Mouse (Mus musculus): ENCODE results near the gene Lmo7. TPM values are rescaled to one million over a fixed set of nuclear protein-coding genes. Genes with fewer than 3 reads are reported as not detected.

Gene Lmo7
- total and polyA plus RNA-seq, 2 experiments from 2014 or later, result 3.0 to 8.1 TPM

DNA sequence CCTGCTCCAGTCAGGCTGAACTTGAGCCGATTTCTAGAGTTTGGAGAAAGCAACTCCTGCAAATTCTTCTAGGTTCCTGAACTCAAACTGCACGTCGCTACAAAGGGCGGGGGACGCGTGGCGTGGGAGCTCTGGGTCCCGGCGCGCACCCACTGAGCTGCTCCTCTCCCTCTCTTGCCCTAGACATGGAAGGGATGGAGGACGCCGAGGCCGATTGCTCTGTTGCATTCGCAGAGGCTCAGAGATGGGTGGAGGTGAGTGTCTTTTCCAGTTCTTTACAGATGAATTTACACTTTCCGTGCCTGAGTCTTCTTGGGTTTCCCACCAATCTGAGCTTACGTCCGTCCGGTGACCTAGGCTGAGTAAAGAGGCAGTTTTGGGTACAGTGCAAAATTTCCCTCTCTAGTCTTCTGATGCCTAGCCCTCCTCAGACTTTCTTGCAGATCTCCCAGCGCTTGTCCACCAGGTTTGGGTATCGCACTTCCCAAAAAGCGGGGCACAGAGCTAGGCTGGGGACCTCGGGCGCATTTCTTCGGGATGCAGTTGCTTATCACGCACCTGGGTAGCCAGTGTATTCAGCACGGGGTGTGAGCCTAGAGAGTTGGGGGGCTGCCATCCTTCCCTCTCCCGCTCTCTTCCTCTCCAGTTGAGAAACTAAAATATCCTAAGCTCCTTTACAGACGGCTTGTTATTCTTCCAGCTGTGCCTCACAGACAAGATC is 375 bp downstream of the Lmo7 start:
- Histone ChIP-seq H3K9ac (replicated peaks; ENCODE audit: low read length, poor library complexity, severe bottlenecking) (0 out of 2 replicates have a peak overlapping the region, but pooled peaks have one; percentile 55), H3K36me3 (ENCODE audit: insufficient read depth, low read length) (no peaks in the 10 kb centered on the region), H3K4me2 (ENCODE audit: low read depth, low read length, poor library complexity, severe bottlenecking) (peak overlapping the region; percentile 100), H3K9me3 (ENCODE audit: low read length) (no peaks in the 10 kb centered on the region), H3K4me1 (ENCODE audit: insufficient read depth, low read length) (peaks cover 6% of the 10 kb centered on the region; the same call in 1 of the 2 replicates), H3K27ac (ENCODE audit: low read depth, low read length) (no peak overlapping the region), H3K4me3 (ENCODE audit: low read depth, low read length) (peak overlapping the region; percentile 61), H3K27me3 (ENCODE audit: insufficient read depth, low read length) (peaks cover 9% of the 10 kb centered on the region; the same call in 1 of the 2 replicates)
- DNase-seq (ENCODE audit: low spot score) (no peak), ATAC-seq (ENCODE audit: low FRiP score) (peak; percentile 32; the same call in 1 of the 2 replicates)
- WGBS, result under 1% methylated on average over 28 of the region's 28 CpGs
- no peak for TF ChIP-seq CTCF (IDR thresholded peaks at IDR 0.05)

DNA sequence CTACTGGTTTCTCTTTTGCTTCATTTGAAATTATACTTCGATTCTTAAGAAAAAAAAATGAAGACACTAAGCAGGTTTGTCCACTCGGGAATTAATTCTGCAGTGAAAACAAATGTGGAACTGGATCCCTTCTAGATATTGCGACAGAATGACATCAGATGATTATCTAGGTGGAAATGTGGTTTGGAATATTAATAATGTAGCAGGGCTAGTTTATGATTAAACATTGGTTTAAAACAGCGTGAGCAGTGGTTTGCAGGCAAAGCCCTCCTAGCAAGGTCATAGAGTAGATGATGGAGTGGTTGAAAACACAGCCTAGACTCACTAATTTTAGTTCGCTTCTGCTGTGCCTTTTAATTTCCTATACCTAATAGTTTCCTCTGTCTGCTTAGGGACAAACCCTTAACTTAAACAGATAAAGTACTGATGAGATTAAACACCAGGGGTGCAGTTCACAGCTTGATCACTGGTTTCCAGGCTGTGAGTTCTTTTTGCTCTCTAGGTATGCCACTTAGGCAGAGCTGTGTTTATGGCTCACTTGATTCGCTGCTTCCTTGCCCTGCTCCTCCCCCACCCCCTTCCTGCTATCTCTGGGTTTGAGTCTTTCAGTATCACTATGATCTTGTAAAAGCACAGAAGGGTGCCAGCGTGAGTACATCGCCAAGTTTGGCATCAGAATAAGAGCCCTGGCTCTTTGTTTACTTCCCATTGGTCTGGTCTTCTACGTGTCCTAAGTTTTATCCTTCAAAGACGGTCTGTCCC is 4.0 kb downstream of the Lmo7 start:
- ATAC-seq (ENCODE audit: low FRiP score), result no peak
- no peak overlapping the region for H3K4me3 ChIP-seq (ENCODE audit: low read depth, low read length)
- no peak overlapping the region for H3K9ac ChIP-seq (replicated peaks; ENCODE audit: low read length, poor library complexity, severe bottlenecking)
- no peak for TF ChIP-seq CTCF (IDR thresholded peaks at IDR 0.05)
- WGBS, result 30% methylated on average over 10 of the region's 10 CpGs
- DNase-seq (ENCODE audit: low spot score), result no peak
- H3K27me3 ChIP-seq (ENCODE audit: insufficient read depth, low read length), result peaks cover 9% of the 10 kb centered on the region; the same call in 1 of the 2 replicates
- no peaks in the 10 kb centered on the region for H3K9me3 ChIP-seq (ENCODE audit: low read length)
- H3K36me3 ChIP-seq (ENCODE audit: insufficient read depth, low read length), result no peaks in the 10 kb centered on the region
- H3K27ac ChIP-seq (ENCODE audit: low read depth, low read length), result no peak overlapping the region
- no peak overlapping the region for H3K4me2 ChIP-seq (ENCODE audit: low read depth, low read length, poor library complexity, severe bottlenecking)
- H3K4me1 ChIP-seq (ENCODE audit: insufficient read depth, low read length), result peaks cover 6% of the 10 kb centered on the region; the same call in 1 of the 2 replicates

DNA sequence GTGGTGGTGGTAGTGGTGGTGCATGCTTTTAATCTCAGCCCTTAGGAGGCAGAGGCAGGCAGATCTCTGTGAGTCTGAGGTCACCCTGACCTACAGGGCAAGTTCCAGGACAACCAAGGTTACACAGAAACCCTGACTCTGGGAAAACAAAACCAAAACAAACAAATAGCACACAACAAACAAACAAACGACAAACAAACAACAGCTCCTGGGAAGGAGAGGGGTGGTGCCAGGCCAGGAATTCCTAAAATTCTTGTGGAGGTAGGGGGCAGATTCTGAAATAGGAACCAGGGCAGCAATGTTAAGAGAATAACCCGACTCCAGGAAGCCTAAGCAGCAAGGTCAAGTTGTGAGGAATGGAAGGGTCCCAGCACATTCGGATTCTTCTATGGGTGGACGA is 7.7 kb downstream of the Lmo7 start:
- no peak for ATAC-seq (ENCODE audit: low FRiP score)

DNA sequence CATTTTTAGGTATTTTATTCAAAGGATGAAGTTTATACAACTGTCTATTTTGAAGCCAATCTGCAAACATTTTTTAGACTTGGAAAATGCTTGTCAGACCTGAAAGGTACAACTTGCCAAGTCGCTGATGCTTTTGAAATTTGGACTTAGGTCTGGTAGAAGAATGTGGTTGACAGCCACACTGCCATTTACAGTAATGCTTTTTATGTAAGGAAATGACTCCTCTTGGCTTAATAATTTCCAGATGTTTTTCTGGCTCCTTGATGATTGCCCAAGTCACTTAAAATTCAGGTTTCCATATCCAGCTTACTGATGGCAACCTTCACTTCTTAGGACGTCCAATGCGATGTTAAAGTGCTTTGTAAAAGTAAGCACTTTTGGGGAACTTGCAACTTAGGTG is 16.9 kb downstream of the Lmo7 start:
- Histone ChIP-seq H3K9ac (replicated peaks; ENCODE audit: low read length, poor library complexity, severe bottlenecking) (no peak overlapping the region), H3K4me3 (ENCODE audit: low read depth, low read length) (no peak overlapping the region), H3K36me3 (ENCODE audit: insufficient read depth, low read length) (no peaks in the 10 kb centered on the region), H3K4me1 (ENCODE audit: insufficient read depth, low read length) (no peaks in the 10 kb centered on the region), H3K9me3 (ENCODE audit: low read length) (no peaks in the 10 kb centered on the region), H3K27ac (ENCODE audit: low read depth, low read length) (no peak overlapping the region), H3K4me2 (ENCODE audit: low read depth, low read length, poor library complexity, severe bottlenecking) (no peak overlapping the region), H3K27me3 (ENCODE audit: insufficient read depth, low read length) (no peaks in the 10 kb centered on the region)
- no peak for DNase-seq (ENCODE audit: low spot score)
- ATAC-seq (ENCODE audit: low FRiP score), result no peak
- no peak for TF ChIP-seq CTCF (IDR thresholded peaks at IDR 0.05)
- WGBS, result 92% methylated on average over 3 of the region's 3 CpGs

More for the DNA sequence above, 7.7 kb downstream of the Lmo7 start:
- no peaks in the 10 kb centered on the region for H3K4me1 ChIP-seq (ENCODE audit: insufficient read depth, low read length)
- H3K4me2 ChIP-seq (ENCODE audit: low read depth, low read length, poor library complexity, severe bottlenecking), result no peak overlapping the region
- H3K27ac ChIP-seq (ENCODE audit: low read depth, low read length), result no peak overlapping the region
- no peaks in the 10 kb centered on the region for H3K36me3 ChIP-seq (ENCODE audit: insufficient read depth, low read length)
- WGBS, result 86% methylated on average over 4 of the region's 4 CpGs
- no peak overlapping the region for H3K9ac ChIP-seq (replicated peaks; ENCODE audit: low read length, poor library complexity, severe bottlenecking)
- no peak for DNase-seq (ENCODE audit: low spot score)
- no peak for TF ChIP-seq CTCF (IDR thresholded peaks at IDR 0.05)
- no peaks in the 10 kb centered on the region for H3K9me3 ChIP-seq (ENCODE audit: low read length)
- H3K4me3 ChIP-seq (ENCODE audit: low read depth, low read length), result no peak overlapping the region
- no peaks in the 10 kb centered on the region for H3K27me3 ChIP-seq (ENCODE audit: insufficient read depth, low read length)

DNA sequence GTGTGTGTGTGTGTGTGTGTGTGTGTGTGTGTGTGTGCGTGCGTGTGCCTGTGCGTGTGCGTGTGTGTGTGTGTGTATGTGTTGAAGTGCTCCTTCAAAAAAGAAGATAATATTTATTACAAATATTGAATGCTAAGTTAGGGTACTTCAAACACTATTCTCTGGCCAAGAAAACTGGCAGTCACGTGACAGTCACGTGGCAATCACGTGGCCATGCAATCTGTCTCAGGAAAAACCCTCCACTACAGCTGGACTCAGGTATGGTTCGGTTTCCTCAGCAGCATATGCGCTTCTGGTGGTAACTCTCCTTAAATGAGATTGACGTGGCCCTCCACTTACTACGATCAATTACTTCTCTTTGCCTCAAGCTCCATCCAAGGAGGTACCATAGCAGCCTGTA is 18.1 kb downstream of the Lmo7 start:
- TF ChIP-seq CTCF (IDR thresholded peaks at IDR 0.05), result no peak
- no peak for DNase-seq (ENCODE audit: low spot score)
- H3K4me1 ChIP-seq (ENCODE audit: insufficient read depth, low read length), result no peaks in the 10 kb centered on the region
- 92% methylated on average over 11 of the region's 11 CpGs for WGBS
- H3K27me3 ChIP-seq (ENCODE audit: insufficient read depth, low read length), result no peaks in the 10 kb centered on the region
- H3K4me3 ChIP-seq (ENCODE audit: low read depth, low read length), result no peak overlapping the region
- H3K9me3 ChIP-seq (ENCODE audit: low read length), result no peaks in the 10 kb centered on the region
- no peaks in the 10 kb centered on the region for H3K36me3 ChIP-seq (ENCODE audit: insufficient read depth, low read length)
- H3K4me2 ChIP-seq (ENCODE audit: low read depth, low read length, poor library complexity, severe bottlenecking), result no peak overlapping the region
- H3K27ac ChIP-seq (ENCODE audit: low read depth, low read length), result no peak overlapping the region
- no peak for ATAC-seq (ENCODE audit: low FRiP score)
- no peak overlapping the region for H3K9ac ChIP-seq (replicated peaks; ENCODE audit: low read length, poor library complexity, severe bottlenecking)

DNA sequence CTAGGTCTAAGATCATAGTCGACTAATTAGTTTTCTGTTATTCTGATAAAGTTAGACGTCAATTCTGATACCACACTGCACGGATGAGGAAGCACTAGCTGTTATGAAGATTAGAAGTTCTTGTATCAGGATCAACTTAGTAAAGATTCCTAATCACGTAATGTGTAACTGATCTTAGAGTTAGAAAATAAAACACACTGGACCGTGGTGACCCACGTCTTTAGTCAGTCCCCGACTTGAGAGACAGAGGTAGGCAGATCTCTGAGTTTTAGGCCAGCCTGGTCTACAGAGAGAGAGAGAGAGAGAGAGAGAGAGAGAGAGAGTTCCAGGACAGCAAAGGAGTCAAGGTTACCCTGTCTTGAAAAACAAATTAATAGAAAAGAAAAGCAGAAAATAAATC is 18.7 kb downstream of the Lmo7 start:
- Histone ChIP-seq H3K4me3 (ENCODE audit: low read depth, low read length) (no peak overlapping the region), H3K4me2 (ENCODE audit: low read depth, low read length, poor library complexity, severe bottlenecking) (no peak overlapping the region), H3K9ac (replicated peaks; ENCODE audit: low read length, poor library complexity, severe bottlenecking) (no peak overlapping the region), H3K4me1 (ENCODE audit: insufficient read depth, low read length) (no peaks in the 10 kb centered on the region), H3K27me3 (ENCODE audit: insufficient read depth, low read length) (no peaks in the 10 kb centered on the region), H3K9me3 (ENCODE audit: low read length) (no peaks in the 10 kb centered on the region), H3K36me3 (ENCODE audit: insufficient read depth, low read length) (no peaks in the 10 kb centered on the region), H3K27ac (ENCODE audit: low read depth, low read length) (no peak overlapping the region)
- DNase-seq (ENCODE audit: low spot score) (no peak), ATAC-seq (ENCODE audit: low FRiP score) (no peak)
- 79% methylated on average over 7 of the region's 7 CpGs for WGBS
- no peak for TF ChIP-seq CTCF (IDR thresholded peaks at IDR 0.05)

Data from midbrain, postnatal 0 days (tissue).